Comparison of ENCODE assay signal across 12 mouse cellular contexts in genomic region chr6:100010954-100011481, GRCm38 (mm10).
DNase-seq lines count a peak whose midpoint lies in the region; ATAC-seq and TF ChIP-seq lines count a peak whose summit lies in the region.
"Had no signal": no experiment of that assay in that cellular context is flagged by ENCODE, and none has a peak within 500 bp of the region (broad histone marks: within the 10 kb centered on the region; RNA-seq: fewer than 3 reads in every experiment).

No protein-coding gene starts in this region.

- WGBS in heart, postnatal 0 days: 65% methylated on average over 9 of the region's 9 CpGs
- 59% methylated on average over 9 of the region's 9 CpGs for WGBS in heart, adult 2 months
- WGBS in midbrain, embryonic 13.5 days: 67% methylated on average over 9 of the region's 9 CpGs
- 85% methylated on average over 9 of the region's 9 CpGs for WGBS in midbrain, embryonic 10.5 days
- 22% methylated on average over 9 of the region's 9 CpGs for WGBS in limb, embryonic 10.5 days
- 44% methylated on average over 9 of the region's 9 CpGs for WGBS in stomach, embryonic 16.5 days

- no peak for TF ChIP-seq EP300 in heart, postnatal 0 days (IDR thresholded peaks at IDR 0.05; ENCODE audit: low read depth)
- TF ChIP-seq EP300 in heart, adult 2 months (IDR thresholded peaks at IDR 0.05; ENCODE audit: insufficient read depth, low read depth, low read length): no peak

- TF ChIP-seq CTCF in heart, postnatal 0 days (IDR thresholded peaks at IDR 0.05; ENCODE audit: low read depth): no peak
- TF ChIP-seq CTCF in heart, adult 2 months (IDR thresholded peaks at IDR 0.05): no peak

- H3K79me2 ChIP-seq in heart, adult 2 months (replicated peaks; ENCODE audit: control insufficient read depth, insufficient read depth, low read length): no peaks in the 10 kb centered on the region

- no peak overlapping the region for H3K4me3 ChIP-seq in heart, postnatal 0 days (ENCODE audit: low read depth, low read length)
- no peak overlapping the region for H3K4me3 ChIP-seq in heart, adult 2 months
- no peak overlapping the region for H3K4me3 ChIP-seq in midbrain, embryonic 13.5 days (replicated peaks)
- no peak overlapping the region for H3K4me3 ChIP-seq in midbrain, embryonic 10.5 days
- H3K4me3 ChIP-seq in limb, embryonic 10.5 days: peak overlapping the region; percentile 3; the same call in 1 of the 2 replicates
- no peak overlapping the region for H3K4me3 ChIP-seq in stomach, embryonic 16.5 days (replicated peaks; ENCODE audit: low read length)
- H3K4me3 ChIP-seq: embryonic facial prominence, embryonic 12.5 days had no signal

- H3K4me2 ChIP-seq in heart, postnatal 0 days (ENCODE audit: low read depth, low read length): peak overlapping the region; percentile 42
- peak overlapping the region; percentile 44; the same call in 1 of the 2 replicates for H3K4me2 ChIP-seq in midbrain, embryonic 13.5 days (replicated peaks)
- H3K4me2 ChIP-seq in stomach, embryonic 16.5 days (ENCODE audit: low read depth, low read length): peak overlapping the region; percentile 37
- H3K4me2 ChIP-seq: embryonic facial prominence, embryonic 12.5 days had no signal

- H3K9ac ChIP-seq in heart, postnatal 0 days (replicated peaks; ENCODE audit: low read depth, low read length): no peak overlapping the region
- H3K9ac ChIP-seq in heart, adult 2 months (ENCODE audit: low read depth, low read length): no peak overlapping the region
- H3K9ac ChIP-seq in midbrain, embryonic 13.5 days (replicated peaks): no peak overlapping the region
- H3K9ac ChIP-seq in stomach, embryonic 16.5 days (ENCODE audit: low read length): no peak overlapping the region
- H3K9ac ChIP-seq: embryonic facial prominence, embryonic 12.5 days; liver, postnatal 0 days had no signal

- no peak for TF ChIP-seq POLR2A in heart, adult 2 months (IDR thresholded peaks at IDR 0.05; ENCODE audit: insufficient read depth, low read depth, low read length)

- ATAC-seq in heart, postnatal 0 days (ENCODE audit: insufficient read depth, low read depth): no peak
- no peak for ATAC-seq in midbrain, embryonic 13.5 days
- no peak for ATAC-seq in stomach, embryonic 16.5 days (ENCODE audit: insufficient read depth, low FRiP score)

- H3K27me3 ChIP-seq in heart, postnatal 0 days (ENCODE audit: control insufficient read depth, insufficient read depth, low read length): 0 out of 2 replicates have a peak, but pooled peaks cover 12% of the 10 kb centered on the region
- no peaks in the 10 kb centered on the region for H3K27me3 ChIP-seq in heart, adult 2 months (ENCODE audit: control insufficient read depth, insufficient read depth, low read length)
- H3K27me3 ChIP-seq in midbrain, embryonic 13.5 days: peaks cover 20% of the 10 kb centered on the region
- peaks cover 69% of the 10 kb centered on the region for H3K27me3 ChIP-seq in midbrain, embryonic 10.5 days (ENCODE audit: low read depth, poor library complexity, severe bottlenecking)
- H3K27me3 ChIP-seq in limb, embryonic 10.5 days (ENCODE audit: low read depth, poor library complexity, severe bottlenecking): peaks cover 75% of the 10 kb centered on the region
- no peaks in the 10 kb centered on the region for H3K27me3 ChIP-seq in stomach, embryonic 16.5 days (ENCODE audit: control insufficient read depth, insufficient read depth, low read length)
- H3K27me3 ChIP-seq: CH12.LX; embryonic facial prominence, embryonic 12.5 days had no signal

- no peak overlapping the region for H3K27ac ChIP-seq in heart, postnatal 0 days (ENCODE audit: low read depth)
- no peak overlapping the region for H3K27ac ChIP-seq in heart, adult 2 months
- peak overlapping the region; percentile 68 for H3K27ac ChIP-seq in midbrain, embryonic 13.5 days
- no peak overlapping the region for H3K27ac ChIP-seq in midbrain, embryonic 10.5 days (replicated peaks)
- H3K27ac ChIP-seq in limb, embryonic 10.5 days: peak overlapping the region; percentile 50; the same call in 1 of the 2 replicates
- no peak overlapping the region for H3K27ac ChIP-seq in stomach, embryonic 16.5 days (ENCODE audit: low read length)
- H3K27ac ChIP-seq: embryonic facial prominence, embryonic 12.5 days had no signal

- no peaks in the 10 kb centered on the region for H3K36me3 ChIP-seq in heart, postnatal 0 days (replicated peaks; ENCODE audit: control insufficient read depth, insufficient read depth, low read length)
- H3K36me3 ChIP-seq in heart, adult 2 months (ENCODE audit: control insufficient read depth, insufficient read depth, low read length): no peaks in the 10 kb centered on the region
- no peaks in the 10 kb centered on the region for H3K36me3 ChIP-seq in midbrain, embryonic 13.5 days
- no peaks in the 10 kb centered on the region for H3K36me3 ChIP-seq in midbrain, embryonic 10.5 days
- H3K36me3 ChIP-seq in limb, embryonic 10.5 days: no peaks in the 10 kb centered on the region
- no peaks in the 10 kb centered on the region for H3K36me3 ChIP-seq in stomach, embryonic 16.5 days (ENCODE audit: control insufficient read depth, insufficient read depth, low read length)
- H3K36me3 ChIP-seq: embryonic facial prominence, embryonic 12.5 days had no signal

- H3K9me3 ChIP-seq in heart, postnatal 0 days (replicated peaks; ENCODE audit: control insufficient read depth, low read length): no peaks in the 10 kb centered on the region
- no peaks in the 10 kb centered on the region for H3K9me3 ChIP-seq in midbrain, embryonic 13.5 days
- H3K9me3 ChIP-seq in midbrain, embryonic 10.5 days (replicated peaks): no peaks in the 10 kb centered on the region
- no peaks in the 10 kb centered on the region for H3K9me3 ChIP-seq in limb, embryonic 10.5 days (replicated peaks)
- no peaks in the 10 kb centered on the region for H3K9me3 ChIP-seq in stomach, embryonic 16.5 days (replicated peaks; ENCODE audit: control insufficient read depth, low read length)
- H3K9me3 ChIP-seq: embryonic facial prominence, embryonic 12.5 days had no signal

- intact Hi-C loops in heart, adult 2 months (cut with DNase I): no loop called here
- intact Hi-C loops in left cerebral cortex, postnatal 25 days (cut with DNase I): loop anchor here (1.0 kb wide), 1 partner anchor 20 kb away; no protein-coding TSS in a partner anchor

- no peak for DNase-seq in heart, postnatal 0 days (ENCODE audit: low spot score)
- no peak for DNase-seq in heart, adult 2 months
- no peak for DNase-seq in midbrain, embryonic 10.5 days (ENCODE audit: low spot score)
- peak; percentile 56 for DNase-seq in limb, embryonic 10.5 days (ENCODE audit: low spot score)
- no peak for DNase-seq in embryo, embryonic 9.5 days (ENCODE audit: extremely low spot score)
- DNase-seq in left cerebral cortex, postnatal 25 days (ENCODE audit: low spot score in 2 of 2): no peak
- DNase-seq: cerebellum, adult 18-20 months had no signal

- H3K4me1 ChIP-seq in heart, postnatal 0 days (ENCODE audit: control insufficient read depth, insufficient read depth): peaks cover 27% of the 10 kb centered on the region
- H3K4me1 ChIP-seq in heart, adult 2 months (ENCODE audit: control insufficient read depth, insufficient read depth, low read length): peaks cover 6% of the 10 kb centered on the region; the same call in 1 of the 2 replicates
- H3K4me1 ChIP-seq in midbrain, embryonic 13.5 days (replicated peaks): peaks cover 16% of the 10 kb centered on the region
- H3K4me1 ChIP-seq in midbrain, embryonic 10.5 days: peaks cover 10% of the 10 kb centered on the region
- H3K4me1 ChIP-seq in limb, embryonic 10.5 days: peaks cover 51% of the 10 kb centered on the region
- H3K4me1 ChIP-seq in stomach, embryonic 16.5 days (ENCODE audit: control insufficient read depth, insufficient read depth, low read length): no peaks in the 10 kb centered on the region; the same call in 1 of the 2 replicates

Comparison
In these comparisons a context has a peak if more than half of its experiments do, and no peak if none do; other contexts are left out.
1. H3K27ac ChIP-seq: peak in midbrain, embryonic 13.5 days (single experiment) and limb, embryonic 10.5 days (single experiment); none in heart, postnatal 0 days (single experiment), heart, adult 2 months (single experiment), midbrain, embryonic 10.5 days (single experiment) and stomach, embryonic 16.5 days (single experiment).
2. Peak in every context shown above with its lines, with median percentiles within 50 percentile points of each other: H3K4me2 ChIP-seq.